23 mouse cellular contexts compared by ENCODE assay signal in genomic region chr12:35408461-35408860, GRCm38 (mm10).
DNase-seq lines count a peak whose midpoint lies in the region; ATAC-seq and TF ChIP-seq lines count a peak whose summit lies in the region.
"Had no signal": no experiment of that assay in that cellular context is flagged by ENCODE, and none has a peak within 500 bp of the region (broad histone marks: within the 10 kb centered on the region; RNA-seq: fewer than 3 reads in every experiment).

No protein-coding gene starts in this region.

- H3K36me3 ChIP-seq in forebrain, embryonic 16.5 days (ENCODE audit: control insufficient read depth, insufficient read depth): no peaks in the 10 kb centered on the region
- no peaks in the 10 kb centered on the region for H3K36me3 ChIP-seq in forebrain, embryonic 14.5 days (ENCODE audit: control insufficient read depth, insufficient read depth, low read length)
- H3K36me3 ChIP-seq in heart, embryonic 13.5 days: no peaks in the 10 kb centered on the region
- H3K36me3 ChIP-seq in kidney, embryonic 15.5 days: no peaks in the 10 kb centered on the region
- H3K36me3 ChIP-seq: embryonic facial prominence, embryonic 15.5 days; forebrain, embryonic 10.5 days; hindbrain, embryonic 12.5 days; limb, embryonic 13.5 days; liver, embryonic 13.5 days; midbrain, embryonic 13.5 days had no signal

- no peak overlapping the region for H3K4me2 ChIP-seq in forebrain, embryonic 16.5 days (ENCODE audit: low read length)
- H3K4me2 ChIP-seq in forebrain, embryonic 14.5 days (ENCODE audit: low read length): no peak overlapping the region
- H3K4me2 ChIP-seq in heart, embryonic 13.5 days: peak overlapping the region; percentile 31; the same call in 1 of the 2 replicates
- H3K4me2 ChIP-seq in kidney, embryonic 15.5 days: no peak overlapping the region
- H3K4me2 ChIP-seq: embryonic facial prominence, embryonic 15.5 days; hindbrain, embryonic 12.5 days; limb, embryonic 13.5 days; liver, embryonic 13.5 days; midbrain, embryonic 13.5 days had no signal

- TF ChIP-seq CTCF in brain, embryonic 14.5 days (IDR thresholded peaks at IDR 0.05; ENCODE audit: borderline replicate concordance, extremely low read depth, insufficient read depth, insufficient read length): no peak

- no peaks in the 10 kb centered on the region for H3K4me1 ChIP-seq in forebrain, embryonic 16.5 days (replicated peaks; ENCODE audit: control insufficient read depth, insufficient read depth, low read length)
- H3K4me1 ChIP-seq in forebrain, embryonic 14.5 days (ENCODE audit: control insufficient read depth, insufficient read depth, low read length): no peaks in the 10 kb centered on the region
- H3K4me1 ChIP-seq in heart, embryonic 13.5 days: peaks cover 4% of the 10 kb centered on the region; the same call in 1 of the 2 replicates
- 0 out of 2 replicates have a peak, but pooled peaks cover 6% of the 10 kb centered on the region for H3K4me1 ChIP-seq in kidney, embryonic 15.5 days
- H3K4me1 ChIP-seq: embryonic facial prominence, embryonic 15.5 days; forebrain, embryonic 10.5 days; hindbrain, embryonic 12.5 days; limb, embryonic 13.5 days; liver, embryonic 13.5 days; megakaryocyte, embryonic 14.5 days; midbrain, embryonic 13.5 days had no signal

- no peak for TF ChIP-seq POLR2A in brain, embryonic 14.5 days (IDR thresholded peaks at IDR 0.05; ENCODE audit: borderline replicate concordance, extremely low read depth, insufficient read depth, insufficient read length, poor library complexity, severe bottlenecking)

- no peaks in the 10 kb centered on the region for H3K27me3 ChIP-seq in forebrain, embryonic 16.5 days (replicated peaks; ENCODE audit: control insufficient read depth, insufficient read depth, low read length)
- H3K27me3 ChIP-seq in forebrain, embryonic 14.5 days (replicated peaks; ENCODE audit: control insufficient read depth, insufficient read depth, low read length): no peaks in the 10 kb centered on the region
- H3K27me3 ChIP-seq in heart, embryonic 13.5 days (replicated peaks): no peaks in the 10 kb centered on the region
- H3K27me3 ChIP-seq in kidney, embryonic 15.5 days: no peaks in the 10 kb centered on the region
- H3K27me3 ChIP-seq: embryonic facial prominence, embryonic 15.5 days; hindbrain, embryonic 12.5 days; limb, embryonic 13.5 days; liver, embryonic 13.5 days; megakaryocyte, embryonic 14.5 days; midbrain, embryonic 13.5 days had no signal

- 78% methylated on average over 3 of the region's 3 CpGs for WGBS in forebrain, embryonic 16.5 days
- WGBS in forebrain, embryonic 14.5 days: 81% methylated on average over 3 of the region's 3 CpGs
- 36% methylated on average over 3 of the region's 3 CpGs for WGBS in heart, embryonic 13.5 days
- 47% methylated on average over 3 of the region's 3 CpGs for WGBS in kidney, embryonic 15.5 days

- H3K9ac ChIP-seq in forebrain, embryonic 16.5 days (replicated peaks; ENCODE audit: low read depth, low read length): no peak overlapping the region
- no peak overlapping the region for H3K9ac ChIP-seq in forebrain, embryonic 14.5 days (ENCODE audit: low read length)
- no peak overlapping the region for H3K9ac ChIP-seq in heart, embryonic 13.5 days
- no peak overlapping the region for H3K9ac ChIP-seq in kidney, embryonic 15.5 days
- H3K9ac ChIP-seq: embryonic facial prominence, embryonic 15.5 days; hindbrain, embryonic 12.5 days; limb, embryonic 13.5 days; liver, embryonic 13.5 days; midbrain, embryonic 13.5 days had no signal

- no peak for ATAC-seq in forebrain, embryonic 16.5 days
- no peak for ATAC-seq in forebrain, embryonic 14.5 days
- ATAC-seq in heart, embryonic 13.5 days (ENCODE audit: extremely low read depth, insufficient number of reproducible peaks, low FRiP score, low TSS enrichment): no peak
- peak; percentile 85 for ATAC-seq in kidney, embryonic 15.5 days (replicated peaks; ENCODE audit: low FRiP score)
- ATAC-seq: intestine, postnatal 0 days; midbrain, embryonic 13.5 days had no signal

- no peaks in the 10 kb centered on the region for H3K9me3 ChIP-seq in forebrain, embryonic 16.5 days (ENCODE audit: control insufficient read depth, low read length)
- H3K9me3 ChIP-seq in forebrain, embryonic 14.5 days (replicated peaks; ENCODE audit: control insufficient read depth, low read length): no peaks in the 10 kb centered on the region
- no peaks in the 10 kb centered on the region for H3K9me3 ChIP-seq in heart, embryonic 13.5 days
- H3K9me3 ChIP-seq in kidney, embryonic 15.5 days (replicated peaks): no peaks in the 10 kb centered on the region
- H3K9me3 ChIP-seq: embryonic facial prominence, embryonic 15.5 days; forebrain, embryonic 10.5 days; hindbrain, embryonic 12.5 days; limb, embryonic 13.5 days; liver, embryonic 13.5 days; megakaryocyte, embryonic 14.5 days; midbrain, embryonic 13.5 days had no signal

- DNase-seq in forebrain, embryonic 14.5 days (ENCODE audit: low spot score): no peak
- DNase-seq in heart, adult 8-10 months (ENCODE audit: low spot score): no peak
- DNase-seq in kidney, postnatal 10 days: no peak
- peak; percentile 12 for DNase-seq in brain, embryonic 14.5 days (ENCODE audit: low read depth)
- DNase-seq: adrenal gland, postnatal 14 days; cerebellum, adult 8-10 months; cerebellum, postnatal 36 days; embryo, embryonic 11 days; gastrocnemius, postnatal 10 days; liver, embryonic 13.5 days; lung, adult 2 months; thymus, adult 18-20 months; thymus, postnatal 36 days had no signal

- H3K4me3 ChIP-seq in forebrain, embryonic 16.5 days (replicated peaks; ENCODE audit: low read length): no peak overlapping the region
- H3K4me3 ChIP-seq in forebrain, embryonic 14.5 days (ENCODE audit: low read depth, low read length): no peak overlapping the region
- H3K4me3 ChIP-seq in heart, embryonic 13.5 days: no peak overlapping the region
- H3K4me3 ChIP-seq in kidney, embryonic 15.5 days (replicated peaks): no peak overlapping the region
- H3K4me3 ChIP-seq: embryonic facial prominence, embryonic 15.5 days; forebrain, embryonic 10.5 days; hindbrain, embryonic 12.5 days; limb, embryonic 13.5 days; liver, embryonic 13.5 days; megakaryocyte, embryonic 14.5 days; midbrain, embryonic 13.5 days had no signal

- H3K27ac ChIP-seq in forebrain, embryonic 16.5 days (ENCODE audit: low read length): peak overlapping the region; percentile 14; the same call in 1 of the 2 replicates
- H3K27ac ChIP-seq in forebrain, embryonic 14.5 days (ENCODE audit: low read depth, low read length): no peak overlapping the region
- H3K27ac ChIP-seq in heart, embryonic 13.5 days (replicated peaks): peak overlapping the region; percentile 72
- H3K27ac ChIP-seq in kidney, embryonic 15.5 days: peak overlapping the region; percentile 80
- H3K27ac ChIP-seq: embryonic facial prominence, embryonic 15.5 days; forebrain, embryonic 10.5 days; hindbrain, embryonic 12.5 days; limb, embryonic 13.5 days; liver, embryonic 13.5 days; midbrain, embryonic 13.5 days had no signal
